Mouse (Mus musculus): ENCODE data around the gene Lrrc29.
A peak's percentile ranks its signal among the peaks of the same experiment; 100 is the strongest.

Gene Lrrc29

DNA sequence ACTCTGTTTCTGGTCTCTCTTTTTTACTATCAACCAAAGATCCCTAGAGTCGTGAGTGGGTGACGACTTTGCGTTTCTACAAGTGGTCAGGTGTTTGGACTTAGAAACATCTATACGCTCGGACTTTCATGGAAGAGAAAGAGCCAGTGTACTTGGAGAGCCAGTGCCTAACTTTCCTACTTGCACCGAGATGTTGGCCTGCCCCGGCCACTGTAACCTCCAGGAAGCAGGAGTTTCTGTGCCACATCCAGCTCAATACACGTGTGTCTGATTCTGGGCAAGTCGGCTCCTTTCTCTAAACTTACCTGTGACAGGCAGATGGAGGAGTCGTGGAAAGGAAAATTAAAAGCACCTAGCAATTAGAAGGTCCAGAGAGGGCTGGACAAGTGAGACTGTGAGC lies 50.2 kb downstream of the Lrrc29 start, which contains the start of gene Nol3:
Nol3 (plus strand) TSS at position 301 of the 400 bp plus-strand sequence.
- no peak for TF ChIP-seq NANOG (IDR thresholded peaks at IDR 0.05; ENCODE audit: borderline replicate concordance, low read length)
- Histone ChIP-seq H3K4me3 (replicated peaks; ENCODE audit: low read length) (peak within 1 kb of the TSS; percentile 67), H3K36me3 (ENCODE audit: insufficient read depth, low read length) (peaks cover 10% of the 10 kb centered on the region; the same call in 1 of the 2 replicates), H3K27me3 (ENCODE audit: insufficient read depth, low read length) (peaks cover 98% of the 10 kb centered on the region), H3K4me1 (replicated peaks; ENCODE audit: low read depth, low read length) (peaks cover 53% of the 10 kb centered on the region), H3K9me3 (ENCODE audit: low read length) (no peaks in the 10 kb centered on the region)

DNA sequence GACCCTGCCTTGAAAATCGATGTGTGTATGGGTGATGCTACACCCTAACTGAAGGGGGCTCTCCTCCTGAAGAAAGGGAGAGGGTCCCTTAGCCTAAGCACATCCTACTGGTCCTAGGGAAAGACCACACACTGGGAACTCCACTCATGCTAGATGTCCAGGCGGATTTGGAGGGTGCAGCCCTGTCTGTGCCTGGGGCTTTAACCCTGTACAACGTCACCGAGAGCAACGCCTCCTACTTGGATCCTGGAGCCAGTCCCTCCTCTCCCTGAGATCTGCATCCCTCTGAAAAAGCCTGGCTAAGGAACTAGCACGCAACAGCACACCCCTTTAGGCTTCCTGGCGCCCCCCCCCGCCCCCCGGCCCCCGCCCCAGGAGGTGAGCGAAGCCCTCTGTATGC lies 50.7 kb downstream of the Lrrc29 start:
- Histone ChIP-seq H3K9me3 (ENCODE audit: low read length) (no peaks in the 10 kb centered on the region), H3K4me1 (replicated peaks; ENCODE audit: low read depth, low read length) (peaks cover 57% of the 10 kb centered on the region), H3K27me3 (ENCODE audit: insufficient read depth, low read length) (peaks cover 98% of the 10 kb centered on the region), H3K4me3 (replicated peaks; ENCODE audit: low read length) (no peak overlapping the region), H3K36me3 (ENCODE audit: insufficient read depth, low read length) (peaks cover 6% of the 10 kb centered on the region; the same call in 1 of the 2 replicates)
- TF ChIP-seq POU5F1 (IDR thresholded peaks at IDR 0.05; ENCODE audit: borderline replicate concordance, low read length) = no peak
- no peak for TF ChIP-seq CTCF (conservative IDR thresholded peaks at IDR 0.05; ENCODE audit: low read length)
- no peak for TF ChIP-seq NANOG (IDR thresholded peaks at IDR 0.05; ENCODE audit: borderline replicate concordance, low read length)

- peaks cover 98% of the 10 kb centered on the region for H3K27me3 ChIP-seq (ENCODE audit: insufficient read depth, low read length)
- TF ChIP-seq NANOG (IDR thresholded peaks at IDR 0.05; ENCODE audit: borderline replicate concordance, low read length) = no peak
- no peak for TF ChIP-seq CTCF (conservative IDR thresholded peaks at IDR 0.05; ENCODE audit: low read length)
- no peak for TF ChIP-seq POU5F1 (IDR thresholded peaks at IDR 0.05; ENCODE audit: borderline replicate concordance, low read length)
Measured at GRCm38 (mm10) chr8:105270916-105271186, 55.2 kb downstream of the Lrrc29 start.

GRCm38 (mm10) chr8:105270101-105270915 lies 55.8 kb downstream of the Lrrc29 start:
- Histone ChIP-seq H3K36me3 (ENCODE audit: insufficient read depth, low read length) (no peaks in the 10 kb centered on the region), H3K4me3 (replicated peaks; ENCODE audit: low read length) (peak overlapping the region; percentile 78), H3K4me1 (replicated peaks; ENCODE audit: low read depth, low read length) (peaks cover 64% of the 10 kb centered on the region), H3K27me3 (ENCODE audit: insufficient read depth, low read length) (peaks cover 97% of the 10 kb centered on the region), H3K9me3 (ENCODE audit: low read length) (no peaks in the 10 kb centered on the region)
- TF ChIP-seq NANOG (IDR thresholded peaks at IDR 0.05; ENCODE audit: borderline replicate concordance, low read length) (no peak), CTCF (conservative IDR thresholded peaks at IDR 0.05; ENCODE audit: low read length) (no peak), POU5F1 (IDR thresholded peaks at IDR 0.05; ENCODE audit: borderline replicate concordance, low read length) (no peak)

More at GRCm38 (mm10) chr8:105270916-105271186, 55.2 kb downstream of the Lrrc29 start:
- Histone ChIP-seq H3K9me3 (ENCODE audit: low read length) (no peaks in the 10 kb centered on the region), H3K4me3 (replicated peaks; ENCODE audit: low read length) (peak overlapping the region; percentile 46), H3K4me1 (replicated peaks; ENCODE audit: low read depth, low read length) (peaks cover 67% of the 10 kb centered on the region), H3K36me3 (ENCODE audit: insufficient read depth, low read length) (no peaks in the 10 kb centered on the region)

- H3K27me3 ChIP-seq (ENCODE audit: insufficient read depth, low read length) = peaks cover 97% of the 10 kb centered on the region
- peaks cover 64% of the 10 kb centered on the region for H3K4me1 ChIP-seq (replicated peaks; ENCODE audit: low read depth, low read length)
- H3K4me3 ChIP-seq (replicated peaks; ENCODE audit: low read length) = peak within 1 kb of the TSS; percentile 78
- H3K9me3 ChIP-seq (ENCODE audit: low read length) = no peaks in the 10 kb centered on the region
- H3K36me3 ChIP-seq (ENCODE audit: insufficient read depth, low read length) = no peaks in the 10 kb centered on the region
- TF ChIP-seq POU5F1 (IDR thresholded peaks at IDR 0.05; ENCODE audit: borderline replicate concordance, low read length) (no peak), CTCF (conservative IDR thresholded peaks at IDR 0.05; ENCODE audit: low read length) (no peak), NANOG (IDR thresholded peaks at IDR 0.05; ENCODE audit: borderline replicate concordance, low read length) (no peak)
Measured at GRCm38 (mm10) chr8:105269461-105269947, 56.6 kb downstream of the Lrrc29 start, which contains the start of gene Hsf4. Gene Hsf4, plus strand, starts transcription at chr8:105269801.

GRCm38 (mm10) chr8:105269075-105269458 lies 57.0 kb downstream of the Lrrc29 start:
- H3K4me1 ChIP-seq (replicated peaks; ENCODE audit: low read depth, low read length) = peaks cover 65% of the 10 kb centered on the region
- H3K36me3 ChIP-seq (ENCODE audit: insufficient read depth, low read length) = no peaks in the 10 kb centered on the region
- peak overlapping the region; percentile 78 for H3K4me3 ChIP-seq (replicated peaks; ENCODE audit: low read length)
- TF ChIP-seq CTCF (conservative IDR thresholded peaks at IDR 0.05; ENCODE audit: low read length) (no peak), NANOG (IDR thresholded peaks at IDR 0.05; ENCODE audit: borderline replicate concordance, low read length) (no peak), POU5F1 (IDR thresholded peaks at IDR 0.05; ENCODE audit: borderline replicate concordance, low read length) (no peak)
- H3K27me3 ChIP-seq (ENCODE audit: insufficient read depth, low read length) = peaks cover 97% of the 10 kb centered on the region
- H3K9me3 ChIP-seq (ENCODE audit: low read length) = no peaks in the 10 kb centered on the region

- Histone ChIP-seq H3K27me3 (ENCODE audit: insufficient read depth, low read length) (peaks cover 96% of the 10 kb centered on the region), H3K4me3 (replicated peaks; ENCODE audit: low read length) (peak overlapping the region; percentile 78), H3K9me3 (ENCODE audit: low read length) (no peaks in the 10 kb centered on the region), H3K4me1 (replicated peaks; ENCODE audit: low read depth, low read length) (peaks cover 70% of the 10 kb centered on the region), H3K36me3 (ENCODE audit: insufficient read depth, low read length) (no peaks in the 10 kb centered on the region)
- TF ChIP-seq NANOG (IDR thresholded peaks at IDR 0.05; ENCODE audit: borderline replicate concordance, low read length) (no peak), POU5F1 (IDR thresholded peaks at IDR 0.05; ENCODE audit: borderline replicate concordance, low read length) (no peak), CTCF (conservative IDR thresholded peaks at IDR 0.05; ENCODE audit: low read length) (no peak)
Measured at GRCm38 (mm10) chr8:105268342-105269074, 57.6 kb downstream of the Lrrc29 start.

DNA sequence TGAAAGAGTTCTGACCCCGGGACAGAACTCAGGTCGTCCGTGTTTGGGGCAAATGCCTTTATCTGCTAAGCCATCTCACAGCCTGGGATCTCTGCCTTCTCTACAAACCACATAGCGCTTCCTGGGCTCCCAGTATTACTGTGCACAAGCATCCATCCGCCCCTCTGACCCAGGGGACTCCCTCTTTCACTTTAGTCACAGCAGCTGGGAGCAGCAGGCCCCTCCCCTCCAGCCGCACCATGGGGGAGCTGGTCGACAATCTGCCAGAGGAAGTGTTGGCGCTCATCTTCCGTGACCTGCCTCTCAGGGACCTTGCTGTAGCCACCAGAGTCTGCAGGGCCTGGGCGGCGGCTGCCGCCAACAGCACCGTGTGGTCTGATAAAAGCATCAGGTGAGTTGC lies 59.3 kb downstream of the Lrrc29 start:
- no peaks in the 10 kb centered on the region for H3K36me3 ChIP-seq (ENCODE audit: insufficient read depth, low read length)
- H3K27me3 ChIP-seq (ENCODE audit: insufficient read depth, low read length) = peaks cover 94% of the 10 kb centered on the region
- 0 out of 2 replicates have a peak overlapping the region, but pooled peaks have one; percentile 10 for H3K4me3 ChIP-seq (replicated peaks; ENCODE audit: low read length)
- H3K4me1 ChIP-seq (replicated peaks; ENCODE audit: low read depth, low read length) = peaks cover 80% of the 10 kb centered on the region
- no peaks in the 10 kb centered on the region for H3K9me3 ChIP-seq (ENCODE audit: low read length)
- no peak for TF ChIP-seq CTCF (conservative IDR thresholded peaks at IDR 0.05; ENCODE audit: low read length)
- no peak for TF ChIP-seq POU5F1 (IDR thresholded peaks at IDR 0.05; ENCODE audit: borderline replicate concordance, low read length)
- TF ChIP-seq NANOG (IDR thresholded peaks at IDR 0.05; ENCODE audit: borderline replicate concordance, low read length) = no peak

Data from E14TG2a.4 (cell line).